Mouse (Mus musculus): ENCODE data around the gene Axl. TPM values are rescaled to one million over a fixed set of nuclear protein-coding genes. Genes with fewer than 3 reads are reported as not detected.
A peak's percentile ranks its signal among the peaks of the same experiment; 100 is the strongest.
"Not testable (repeated sequence)": the region's sequence is repeated elsewhere in the genome, so short reads cannot be mapped to it uniquely, and the experiment has no call there.

Axl gene
- polyA plus RNA-seq, 1 experiment from 2014 or later = 19.4 TPM

DNA sequence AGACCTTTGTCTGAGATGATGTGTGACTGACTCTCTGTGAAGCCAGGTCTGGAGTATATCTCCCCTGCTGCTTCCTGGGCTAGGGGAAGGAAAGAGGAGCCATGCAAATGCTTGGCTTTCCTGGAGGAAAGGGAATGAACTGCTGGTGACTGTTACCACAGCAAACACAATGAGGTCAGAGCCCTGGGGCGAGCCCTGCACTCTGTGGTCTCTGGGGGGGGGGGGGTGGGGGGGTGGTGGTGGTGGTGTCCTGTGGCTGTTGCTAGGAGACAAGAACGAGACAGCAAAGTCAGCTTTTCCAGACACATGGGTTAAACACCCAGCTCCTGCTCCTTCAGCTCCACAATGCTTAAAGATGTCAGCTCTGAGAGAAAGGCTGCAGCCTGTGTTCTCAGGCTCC, 59.1 kb downstream of the Axl start:
- H3K9ac ChIP-seq (ENCODE audit: low read depth, low read length) = no peak overlapping the region
- H3K4me3 ChIP-seq (ENCODE audit: low read depth, low read length) = no peak overlapping the region
- H3K36me3 ChIP-seq (ENCODE audit: control insufficient read depth, insufficient read depth, low read length) = peaks cover 62% of the 10 kb centered on the region
- no peak overlapping the region for H3K4me2 ChIP-seq (replicated peaks; ENCODE audit: low read depth, low read length)
- no peak overlapping the region for H3K27ac ChIP-seq (ENCODE audit: low read depth, low read length)
- H3K4me1 ChIP-seq (replicated peaks; ENCODE audit: control insufficient read depth, insufficient read depth, low read length) = no peaks in the 10 kb centered on the region
- WGBS = 40% methylated on average over 2 of the region's 2 CpGs
- ATAC-seq (ENCODE audit: low FRiP score) = no peak
- no peak for DNase-seq (ENCODE audit: low spot score)
- no peaks in the 10 kb centered on the region for H3K27me3 ChIP-seq (ENCODE audit: control insufficient read depth, insufficient read depth, low read length)
- no peaks in the 10 kb centered on the region for H3K9me3 ChIP-seq (ENCODE audit: control insufficient read depth, low read length)

DNA sequence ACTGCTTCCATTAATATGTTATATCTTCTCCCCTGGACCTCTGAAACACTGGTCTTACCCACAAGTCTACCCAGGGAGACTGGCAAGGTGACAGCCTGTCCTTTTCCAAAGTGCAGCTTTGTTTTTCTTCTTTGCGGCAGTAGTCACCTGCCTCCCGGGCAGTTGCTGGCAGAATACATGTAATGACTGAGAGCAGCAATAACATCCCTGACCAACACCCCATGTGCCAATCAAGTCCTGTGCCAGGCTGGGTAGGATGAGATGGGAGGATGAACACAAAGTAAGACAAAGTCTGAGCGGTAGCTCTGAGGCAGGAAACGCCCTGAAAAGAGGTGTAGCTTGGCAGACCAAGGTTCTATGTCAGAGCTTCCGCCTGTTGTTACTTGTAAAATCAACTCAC, 60.7 kb downstream of the Axl start:
- DNase-seq (ENCODE audit: low spot score) (no peak), ATAC-seq (ENCODE audit: low FRiP score) (no peak)
- Histone ChIP-seq H3K36me3 (ENCODE audit: control insufficient read depth, insufficient read depth, low read length) (peaks cover 56% of the 10 kb centered on the region), H3K4me2 (replicated peaks; ENCODE audit: low read depth, low read length) (no peak overlapping the region), H3K27me3 (ENCODE audit: control insufficient read depth, insufficient read depth, low read length) (no peaks in the 10 kb centered on the region), H3K9me3 (ENCODE audit: control insufficient read depth, low read length) (no peaks in the 10 kb centered on the region), H3K9ac (ENCODE audit: low read depth, low read length) (no peak overlapping the region), H3K4me1 (replicated peaks; ENCODE audit: control insufficient read depth, insufficient read depth, low read length) (no peaks in the 10 kb centered on the region), H3K4me3 (ENCODE audit: low read depth, low read length) (no peak overlapping the region), H3K27ac (ENCODE audit: low read depth, low read length) (no peak overlapping the region)
- 90% methylated on average over 5 of the region's 5 CpGs for WGBS

DNA sequence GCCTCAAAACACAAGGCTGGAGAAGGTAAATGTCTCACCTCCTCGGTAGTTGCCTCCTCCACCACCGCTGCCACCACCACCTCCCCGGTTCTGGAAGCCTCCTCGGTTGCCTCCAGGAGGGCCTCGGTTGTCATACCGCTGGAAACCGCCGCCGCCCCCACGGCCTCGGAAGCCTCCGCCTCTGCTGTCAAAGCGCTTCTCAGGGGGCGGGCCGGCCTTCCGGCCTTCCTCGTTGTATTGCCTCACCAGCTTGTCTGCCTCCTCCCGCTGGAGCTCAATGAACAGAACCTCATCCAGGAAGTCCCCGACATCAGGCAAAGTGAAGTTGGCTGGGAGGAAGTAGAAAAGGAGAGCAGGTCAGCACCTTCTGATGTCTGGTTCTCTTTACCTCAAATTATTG, 62.6 kb downstream of the Axl start:
- WGBS = 88% methylated on average over 19 of the region's 19 CpGs
- peaks cover 52% of the 10 kb centered on the region for H3K36me3 ChIP-seq (ENCODE audit: control insufficient read depth, insufficient read depth, low read length)
- H3K27me3 ChIP-seq (ENCODE audit: control insufficient read depth, insufficient read depth, low read length) = no peaks in the 10 kb centered on the region
- H3K27ac ChIP-seq (ENCODE audit: low read depth, low read length) = no peak overlapping the region
- no peak for ATAC-seq (ENCODE audit: low FRiP score)
- H3K9ac ChIP-seq (ENCODE audit: low read depth, low read length) = no peak overlapping the region
- H3K4me3 ChIP-seq (ENCODE audit: low read depth, low read length) = no peak overlapping the region
- no peak overlapping the region for H3K4me2 ChIP-seq (replicated peaks; ENCODE audit: low read depth, low read length)
- no peaks in the 10 kb centered on the region for H3K4me1 ChIP-seq (replicated peaks; ENCODE audit: control insufficient read depth, insufficient read depth, low read length)
- no peak for DNase-seq (ENCODE audit: low spot score)
- no peaks in the 10 kb centered on the region for H3K9me3 ChIP-seq (ENCODE audit: control insufficient read depth, low read length)

DNA sequence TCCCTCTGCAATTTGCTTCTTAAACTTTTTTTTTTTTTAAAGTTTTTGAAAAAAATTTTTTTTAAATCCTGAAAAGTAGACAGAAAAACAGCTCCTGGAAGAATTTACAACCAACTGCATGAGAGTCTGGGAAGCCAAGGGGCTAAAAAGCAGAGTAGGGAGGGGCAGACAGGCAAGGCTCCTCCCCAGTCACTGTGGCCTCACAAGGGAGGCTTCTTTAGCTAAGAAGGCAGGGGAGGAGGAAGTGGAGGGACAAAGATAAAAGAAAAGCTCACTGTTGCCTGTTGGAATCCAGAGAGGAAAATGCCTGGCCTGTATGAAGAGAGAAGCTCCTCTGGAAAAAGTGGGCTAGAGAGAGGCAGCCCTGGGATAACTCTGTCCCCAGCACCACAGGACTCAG, 66.7 kb downstream of the Axl start:
- H3K27ac ChIP-seq (ENCODE audit: low read depth, low read length); H3K4me3 ChIP-seq (ENCODE audit: low read depth, low read length); H3K4me1 ChIP-seq (replicated peaks; ENCODE audit: control insufficient read depth, insufficient read depth, low read length); H3K4me2 ChIP-seq (replicated peaks; ENCODE audit: low read depth, low read length); ATAC-seq (ENCODE audit: low FRiP score); H3K27me3 ChIP-seq (ENCODE audit: control insufficient read depth, insufficient read depth, low read length); H3K9me3 ChIP-seq (ENCODE audit: control insufficient read depth, low read length); H3K9ac ChIP-seq (ENCODE audit: low read depth, low read length); DNase-seq (ENCODE audit: low spot score): not testable (repeated sequence)
- H3K36me3 ChIP-seq (ENCODE audit: control insufficient read depth, insufficient read depth, low read length) = peaks cover 33% of the 10 kb centered on the region

DNA sequence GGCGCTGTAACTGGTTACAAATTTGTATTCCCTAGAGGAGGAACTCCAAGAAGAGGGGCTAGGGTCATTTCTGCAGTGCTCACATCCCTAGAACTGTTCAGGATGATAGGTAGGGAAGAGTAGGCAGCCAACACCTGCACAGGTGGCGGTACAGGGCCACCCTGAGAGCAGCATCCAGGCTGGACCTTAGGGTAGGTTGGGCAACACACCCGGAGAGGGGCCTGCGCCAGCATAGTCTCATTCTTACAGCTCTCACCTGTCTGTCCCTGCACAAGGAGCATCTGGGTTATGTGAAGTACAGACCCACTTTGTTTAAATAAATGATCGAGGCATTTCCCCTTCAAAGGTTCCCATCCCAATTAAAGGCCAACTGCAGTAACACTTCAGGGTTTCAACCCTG, 67.7 kb downstream of the Axl start:
- Histone ChIP-seq H3K4me1 (replicated peaks; ENCODE audit: control insufficient read depth, insufficient read depth, low read length) (peaks cover 3% of the 10 kb centered on the region; the same call in 1 of the 2 replicates), H3K36me3 (ENCODE audit: control insufficient read depth, insufficient read depth, low read length) (peaks cover 28% of the 10 kb centered on the region)
- 90% methylated on average over 5 of the region's 5 CpGs for WGBS

DNA sequence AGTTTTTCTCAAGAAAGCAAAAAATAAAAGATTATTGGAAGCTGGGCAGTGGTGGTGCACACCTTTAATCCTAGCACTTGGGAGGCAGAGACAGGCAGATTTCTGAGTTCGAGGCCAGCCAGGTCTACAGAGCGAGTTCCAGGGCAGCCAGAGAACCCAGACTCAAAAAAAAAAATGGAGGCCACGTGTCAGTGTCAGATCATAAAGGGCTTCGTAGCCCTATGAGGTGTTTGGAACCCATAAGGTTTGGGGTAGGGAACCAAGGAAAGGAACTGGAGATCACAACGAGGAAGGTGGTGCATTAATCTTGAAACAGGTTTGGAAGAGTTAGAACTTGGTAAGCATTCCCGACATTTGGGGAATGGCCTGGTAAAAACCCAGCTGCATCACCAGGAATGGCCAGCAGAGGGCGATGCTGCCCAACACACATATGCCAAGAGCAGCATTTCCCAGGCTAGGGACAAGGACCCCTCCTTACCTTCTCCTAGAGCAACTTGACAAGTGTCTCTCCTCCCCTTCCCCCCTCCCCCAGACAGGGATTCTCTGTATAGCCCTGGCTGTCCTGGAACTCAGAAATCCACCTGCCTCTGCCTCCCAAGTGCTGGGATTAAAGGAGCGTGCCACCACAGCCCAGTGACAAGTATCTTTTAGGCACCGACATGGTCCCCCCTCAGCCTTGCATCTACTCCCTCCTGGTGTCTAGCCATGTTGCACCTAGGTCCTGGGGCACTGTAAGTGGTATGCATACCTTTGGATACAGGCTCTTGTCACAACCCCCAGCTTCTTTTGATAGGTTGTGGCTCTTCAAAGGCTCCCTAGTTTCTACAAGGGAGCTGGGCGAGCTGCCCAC, 68.5 kb downstream of the Axl start:
- Histone ChIP-seq H3K4me3 (ENCODE audit: low read depth, low read length) (no peak overlapping the region; the same call in 1 of the 2 replicates), H3K4me2 (replicated peaks; ENCODE audit: low read depth, low read length) (no peak overlapping the region), H3K27me3 (ENCODE audit: control insufficient read depth, insufficient read depth, low read length) (no peaks in the 10 kb centered on the region), H3K36me3 (ENCODE audit: control insufficient read depth, insufficient read depth, low read length) (peaks cover 29% of the 10 kb centered on the region), H3K9me3 (ENCODE audit: control insufficient read depth, low read length) (no peaks in the 10 kb centered on the region), H3K27ac (ENCODE audit: low read depth, low read length) (no peak overlapping the region), H3K9ac (ENCODE audit: low read depth, low read length) (no peak overlapping the region), H3K4me1 (replicated peaks; ENCODE audit: control insufficient read depth, insufficient read depth, low read length) (peaks cover 3% of the 10 kb centered on the region; the same call in 1 of the 2 replicates)
- DNase-seq (ENCODE audit: low spot score) (peak; percentile 89), ATAC-seq (ENCODE audit: low FRiP score) (peak; percentile 55; the same call in 1 of the 2 replicates)
- 65% methylated on average over 10 of the region's 10 CpGs for WGBS

More for the DNA sequence above, 67.7 kb downstream of the Axl start:
- H3K9ac ChIP-seq (ENCODE audit: low read depth, low read length) = no peak overlapping the region
- no peak overlapping the region for H3K27ac ChIP-seq (ENCODE audit: low read depth, low read length)
- no peak overlapping the region for H3K4me2 ChIP-seq (replicated peaks; ENCODE audit: low read depth, low read length)
- DNase-seq (ENCODE audit: low spot score) (no peak), ATAC-seq (ENCODE audit: low FRiP score) (no peak)
- no peaks in the 10 kb centered on the region for H3K9me3 ChIP-seq (ENCODE audit: control insufficient read depth, low read length)
- no peak overlapping the region for H3K4me3 ChIP-seq (ENCODE audit: low read depth, low read length)
- no peaks in the 10 kb centered on the region for H3K27me3 ChIP-seq (ENCODE audit: control insufficient read depth, insufficient read depth, low read length)

DNA sequence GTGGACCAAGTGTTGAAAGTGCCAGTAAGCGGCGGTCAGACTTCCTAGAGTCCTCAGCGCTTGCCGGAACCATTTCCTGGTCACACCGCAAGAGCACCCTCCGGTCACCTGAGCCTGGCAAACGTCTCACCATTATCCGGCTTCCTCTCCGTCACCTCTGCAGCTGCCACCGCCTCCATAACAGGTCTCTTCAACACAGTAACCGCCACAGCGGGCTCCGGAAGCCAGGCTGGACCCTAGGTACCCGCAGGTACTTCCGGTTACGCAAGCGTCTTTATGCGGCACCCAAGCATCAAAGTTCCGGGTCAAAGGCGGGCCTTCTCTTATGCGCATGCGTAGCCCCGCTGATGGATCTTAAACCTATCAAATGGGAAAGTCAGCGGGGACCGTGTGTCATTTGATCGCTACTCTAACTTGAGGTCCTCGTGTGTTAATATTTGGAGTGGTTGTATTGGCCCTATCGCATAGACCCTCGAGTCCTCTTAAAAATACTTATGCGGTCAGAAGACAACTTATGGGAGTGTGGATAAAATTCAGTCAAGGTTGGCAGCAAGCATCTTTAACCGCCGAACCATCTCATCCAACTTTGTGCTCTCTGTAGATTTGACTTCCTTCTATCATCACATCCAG, 69.6 kb downstream of the Axl start, which contains the start of gene Ccdc97:
Ccdc97 (minus strand) TSS at position 301 of the 630 bp plus-strand sequence.
- 5% methylated on average over 32 of the region's 32 CpGs for WGBS
- peak within 1 kb of the TSS; percentile 74 for H3K4me2 ChIP-seq (replicated peaks; ENCODE audit: low read depth, low read length)
- peak within 1 kb of the TSS; percentile 81 for H3K9ac ChIP-seq (ENCODE audit: low read depth, low read length)
- peaks cover 3% of the 10 kb centered on the region; the same call in 1 of the 2 replicates for H3K4me1 ChIP-seq (replicated peaks; ENCODE audit: control insufficient read depth, insufficient read depth, low read length)
- H3K9me3 ChIP-seq (ENCODE audit: control insufficient read depth, low read length) = no peaks in the 10 kb centered on the region
- DNase-seq (ENCODE audit: low spot score) (peak; percentile 95), ATAC-seq (ENCODE audit: low FRiP score) (peak; percentile 82)
- H3K4me3 ChIP-seq (ENCODE audit: low read depth, low read length) = peak within 1 kb of the TSS; percentile 75
- no peaks in the 10 kb centered on the region for H3K27me3 ChIP-seq (ENCODE audit: control insufficient read depth, insufficient read depth, low read length)
- peak within 1 kb of the TSS; percentile 65; the same call in 1 of the 2 replicates for H3K27ac ChIP-seq (ENCODE audit: low read depth, low read length)
- H3K36me3 ChIP-seq (ENCODE audit: control insufficient read depth, insufficient read depth, low read length) = peaks cover 26% of the 10 kb centered on the region

DNA sequence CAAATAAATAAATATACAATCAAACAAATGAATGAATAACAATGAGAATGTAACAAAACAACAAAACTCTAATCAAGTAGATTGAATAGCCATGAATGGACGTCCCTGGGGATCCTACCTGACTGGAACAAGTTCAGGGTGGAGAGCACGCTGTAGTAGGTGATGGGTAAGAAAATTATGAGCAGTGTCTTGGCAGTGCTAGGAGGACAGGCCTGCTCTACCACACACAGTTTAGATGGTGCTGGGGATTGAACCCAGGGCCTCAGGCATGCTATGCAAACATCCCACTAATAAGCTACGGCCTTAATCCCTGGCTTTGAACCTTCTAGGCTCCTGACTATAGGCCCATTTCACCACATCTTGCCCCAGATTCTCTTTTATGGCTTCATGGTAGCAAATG, 71.0 kb downstream of the Axl start:
- Histone ChIP-seq H3K4me1 (replicated peaks; ENCODE audit: control insufficient read depth, insufficient read depth, low read length) (peaks cover 3% of the 10 kb centered on the region; the same call in 1 of the 2 replicates), H3K27me3 (ENCODE audit: control insufficient read depth, insufficient read depth, low read length) (no peaks in the 10 kb centered on the region), H3K9me3 (ENCODE audit: control insufficient read depth, low read length) (no peaks in the 10 kb centered on the region), H3K9ac (ENCODE audit: low read depth, low read length) (no peak overlapping the region), H3K4me3 (ENCODE audit: low read depth, low read length) (no peak overlapping the region), H3K36me3 (ENCODE audit: control insufficient read depth, insufficient read depth, low read length) (peaks cover 18% of the 10 kb centered on the region), H3K4me2 (replicated peaks; ENCODE audit: low read depth, low read length) (no peak overlapping the region; the same call in 1 of the 2 replicates), H3K27ac (ENCODE audit: low read depth, low read length) (no peak overlapping the region)
- 92% methylated on average over 3 of the region's 3 CpGs for WGBS
- no peak for DNase-seq (ENCODE audit: low spot score)
- ATAC-seq (ENCODE audit: low FRiP score) = no peak

All from hindbrain, embryonic 11.5 days (tissue).